Mouse (Mus musculus) erythroblast, embryonic 14.5 days (primary cell): Measurements from ENCODE around the gene Arrdc2. TPM values are rescaled to one million over a fixed set of nuclear protein-coding genes. Genes with fewer than 3 reads are reported as not detected.
A peak's percentile ranks its signal among the peaks of the same experiment; 100 is the strongest.

Experiments
- H3K27me3 ChIP-seq: 2 replicates; pipeline ENCODE4 v1.6.1; 2012; ENCODE audit warnings: inconsistent platforms; ENCODE audit not compliant: control insufficient read depth
- H3K36me3 ChIP-seq: 2 replicates; pipeline ENCODE4 v1.6.1; 2012; ENCODE audit warnings: mild to moderate bottlenecking, inconsistent platforms; ENCODE audit not compliant: control insufficient read depth
- H3K4me1 ChIP-seq: 2 replicates; pipeline ENCODE4 v1.6.1; 2012; ENCODE audit warnings: inconsistent platforms; ENCODE audit not compliant: control insufficient read depth
- H3K4me3 ChIP-seq: replicated peaks from 2 replicates; pipeline ENCODE3; 2012; ENCODE audit warnings: moderate library complexity, mild to moderate bottlenecking, inconsistent platforms
- H3K9me3 ChIP-seq: 2 replicates; pipeline ENCODE4 v1.6.1; 2012; ENCODE audit warnings: low read length, inconsistent platforms, mixed read lengths; ENCODE audit not compliant: control insufficient read depth
- GATA1 ChIP-seq: IDR thresholded peaks from 2 replicates; pipeline ENCODE4 v1.6.1; 2012; ENCODE audit warnings: low read length, inconsistent platforms, mixed read lengths
- TAL1 ChIP-seq: IDR thresholded peaks from 3 replicates; pipeline ENCODE4 v1.6.1; 2012; ENCODE audit warnings: low read length, inconsistent platforms, mixed read lengths
- polyA plus RNA-seq: library from polyadenylated mRNA; stranded (reverse); fragments of >175 nt; gene quantifications from 2 replicates; pipeline ENCODE4 v1.2.3, GENCODE M21; 2012

Gene Arrdc2
- polyA plus RNA-seq, 1 experiment = 50.4 TPM

DNA sequence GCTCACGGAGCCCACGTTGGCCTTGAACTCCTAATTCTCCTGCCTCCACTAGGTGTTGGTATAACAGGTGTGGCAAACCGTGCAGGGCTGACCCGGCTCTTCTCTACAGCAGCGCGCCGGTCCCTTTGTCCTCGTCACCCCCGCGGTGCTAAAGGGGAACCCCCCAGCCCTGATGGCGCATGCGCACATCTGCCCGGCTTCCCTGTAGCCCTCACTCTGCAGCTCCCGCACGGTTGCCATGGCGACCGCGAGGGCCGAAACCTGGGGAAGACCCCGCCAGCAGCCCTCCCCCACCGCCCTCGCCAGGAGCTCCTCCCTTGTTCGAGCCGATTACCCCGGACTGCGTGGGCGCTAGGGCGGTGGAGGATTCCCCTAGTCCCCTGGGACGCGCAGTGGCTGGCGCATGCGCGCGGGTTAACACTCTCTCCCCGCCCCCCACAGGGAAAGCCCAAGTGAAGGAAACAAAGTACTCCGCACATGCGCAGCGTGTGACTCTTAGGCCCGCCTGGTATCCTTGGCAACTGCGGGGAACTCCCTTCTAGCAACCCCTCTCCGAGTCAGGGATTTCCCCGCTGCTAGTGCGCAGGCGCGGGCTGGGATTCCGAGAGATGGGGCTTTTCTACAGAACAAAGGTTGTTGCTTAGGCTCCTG is 26.0 kb upstream of the Arrdc2 start:
- H3K4me1 ChIP-seq = peaks cover 70% of the 10 kb centered on the region
- peaks cover 19% of the 10 kb centered on the region for H3K9me3 ChIP-seq
- peaks cover 21% of the 10 kb centered on the region for H3K36me3 ChIP-seq
- H3K27me3 ChIP-seq = peaks cover 50% of the 10 kb centered on the region
- no peak for TF ChIP-seq TAL1
- no peak for TF ChIP-seq GATA1
- peak overlapping the region; percentile 85 for H3K4me3 ChIP-seq

DNA sequence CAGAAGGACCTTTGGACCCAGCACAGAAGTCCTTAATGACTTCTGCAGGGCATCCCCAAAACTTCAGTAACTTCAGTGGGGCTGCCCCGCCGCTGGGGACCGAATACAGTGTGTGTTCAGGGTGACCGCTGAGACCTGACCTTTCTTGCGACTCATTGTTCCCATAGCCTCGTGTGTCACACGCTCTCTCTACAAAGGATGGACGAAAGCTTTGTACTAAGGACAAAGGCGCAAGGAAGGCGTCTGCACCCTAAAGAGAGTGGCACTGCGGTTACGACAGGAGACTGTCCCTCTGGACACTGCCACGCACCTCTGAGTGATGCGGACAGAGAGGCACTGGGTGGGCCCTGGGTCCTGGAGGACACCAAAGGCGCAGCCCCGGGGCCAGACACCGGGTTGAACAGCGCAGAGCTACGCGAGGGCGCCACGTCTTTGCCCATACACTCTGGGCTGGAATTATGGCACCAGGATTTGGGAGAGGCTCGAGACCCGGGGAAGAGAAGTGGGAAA is 25.2 kb upstream of the Arrdc2 start:
- TF ChIP-seq GATA1 = no peak
- TF ChIP-seq TAL1 = no peak
- Histone ChIP-seq H3K4me3 (peak overlapping the region; percentile 85), H3K9me3 (peaks cover 19% of the 10 kb centered on the region), H3K36me3 (peaks cover 21% of the 10 kb centered on the region), H3K27me3 (peaks cover 55% of the 10 kb centered on the region), H3K4me1 (peaks cover 68% of the 10 kb centered on the region)

DNA sequence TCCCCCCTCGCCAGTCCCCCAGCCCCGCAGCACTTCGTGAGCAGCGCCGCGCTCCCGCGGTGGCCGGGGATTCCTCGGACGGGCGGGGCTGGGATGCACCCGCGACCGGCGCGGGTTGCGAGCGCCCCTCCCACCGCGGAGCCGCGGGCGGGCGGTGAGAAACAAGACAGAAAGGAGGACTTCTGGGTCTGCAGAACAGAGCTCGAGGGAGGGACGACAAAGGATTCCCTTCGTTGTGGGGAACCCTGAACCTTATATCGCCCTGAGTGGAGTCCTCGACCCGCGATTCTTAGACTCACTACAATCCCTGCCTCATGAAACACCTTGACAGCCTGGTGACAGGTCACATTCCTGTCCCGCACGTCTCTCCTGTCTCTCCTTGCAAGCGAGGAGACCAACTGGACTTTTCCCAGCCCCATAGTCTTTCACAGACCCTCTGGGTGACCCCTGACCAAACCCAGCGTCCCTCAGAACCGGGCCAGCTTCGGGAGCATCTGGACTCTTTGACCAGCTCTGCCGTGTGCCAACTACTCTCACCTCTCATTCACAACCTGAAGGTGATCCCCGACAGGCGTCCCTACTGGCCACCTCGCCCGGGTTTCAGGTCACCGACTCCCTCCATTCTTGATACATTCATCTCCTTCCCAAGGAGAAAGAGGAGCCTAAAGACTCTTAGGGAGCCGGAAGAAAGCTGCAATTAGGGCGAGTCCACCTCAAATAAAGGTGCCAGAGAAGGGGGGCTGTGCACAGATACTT is 24.6 kb upstream of the Arrdc2 start:
- H3K4me3 ChIP-seq = peak overlapping the region; percentile 85
- H3K27me3 ChIP-seq = peaks cover 61% of the 10 kb centered on the region
- no peak for TF ChIP-seq TAL1
- no peak for TF ChIP-seq GATA1
- peaks cover 19% of the 10 kb centered on the region for H3K9me3 ChIP-seq
- peaks cover 61% of the 10 kb centered on the region for H3K4me1 ChIP-seq
- H3K36me3 ChIP-seq = peaks cover 18% of the 10 kb centered on the region

DNA sequence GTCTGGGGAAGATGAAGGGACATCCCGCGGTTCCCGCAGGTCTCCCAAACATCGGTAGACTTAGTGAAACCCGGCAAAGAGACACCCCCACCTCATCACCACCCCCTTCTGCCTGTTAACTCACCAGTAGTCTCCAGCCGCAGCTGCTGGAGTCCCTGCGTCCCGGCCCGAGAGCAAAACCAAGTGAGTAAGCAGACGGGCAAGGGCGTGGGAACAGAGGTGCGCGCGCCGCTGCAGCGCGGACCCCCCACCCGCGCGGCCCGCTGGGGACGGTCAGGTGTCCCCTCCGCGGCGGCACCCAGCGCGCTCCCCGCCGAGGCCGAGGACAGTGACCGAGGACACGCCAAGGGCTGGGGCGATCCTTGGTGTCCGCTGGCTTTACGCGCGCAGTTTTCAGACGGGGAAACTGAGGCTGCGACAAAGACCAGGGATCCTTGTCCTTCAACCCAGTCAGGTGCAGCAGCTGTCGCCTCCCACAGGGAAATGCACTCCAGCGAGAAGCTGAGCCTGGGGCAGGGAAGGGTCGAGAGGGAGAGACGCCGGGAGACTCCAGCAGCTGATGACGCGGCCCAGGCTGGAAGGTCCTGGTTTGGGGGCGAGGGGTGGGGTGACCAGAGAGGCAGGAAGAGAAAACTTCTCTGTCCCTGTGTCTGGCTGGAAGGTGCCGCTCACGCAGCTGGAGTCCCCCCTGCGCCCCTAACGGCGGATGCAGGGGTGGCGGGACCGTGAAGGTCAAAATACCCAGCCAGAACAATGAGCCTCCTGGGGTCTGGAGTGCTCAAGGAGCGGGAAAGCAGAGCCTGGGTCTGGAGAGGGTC is 23.5 kb upstream of the Arrdc2 start, which contains the start of gene Kcnn1:
Gene Kcnn1 (minus strand): TSS at position 435 of the 818 bp plus-strand sequence.
- Histone ChIP-seq H3K36me3 (peaks cover 9% of the 10 kb centered on the region), H3K27me3 (peaks cover 61% of the 10 kb centered on the region), H3K4me3 (no peak within 1 kb of the TSS), H3K4me1 (peaks cover 59% of the 10 kb centered on the region), H3K9me3 (peaks cover 19% of the 10 kb centered on the region)
- TF ChIP-seq TAL1 = no peak

DNA sequence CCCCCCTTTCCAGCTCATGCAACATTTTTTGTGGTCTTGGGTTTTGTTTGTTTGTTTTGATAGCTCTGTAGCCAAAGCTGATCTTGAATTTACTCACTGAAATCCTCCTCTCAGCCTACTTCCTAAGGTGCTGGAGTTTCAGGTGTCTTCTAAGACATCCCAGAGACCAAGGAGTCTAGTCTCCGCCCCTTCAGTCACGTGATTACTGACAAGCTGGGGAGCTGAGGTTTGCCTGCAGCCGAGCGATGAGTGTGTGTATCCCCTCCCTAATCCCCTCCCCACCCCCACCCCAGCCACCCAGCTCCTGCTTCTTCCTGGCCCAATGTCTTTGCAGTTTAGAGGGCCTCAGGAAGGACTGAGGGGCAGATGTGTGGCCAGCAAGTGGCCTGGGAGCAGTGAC is 18.0 kb upstream of the Arrdc2 start:
- Histone ChIP-seq H3K36me3 (no peaks in the 10 kb centered on the region), H3K4me1 (peaks cover 28% of the 10 kb centered on the region), H3K9me3 (peaks cover 3% of the 10 kb centered on the region; the same call in 1 of the 2 replicates), H3K4me3 (no peak overlapping the region), H3K27me3 (peaks cover 53% of the 10 kb centered on the region)
- no peak for TF ChIP-seq TAL1
- TF ChIP-seq GATA1 = no peak

DNA sequence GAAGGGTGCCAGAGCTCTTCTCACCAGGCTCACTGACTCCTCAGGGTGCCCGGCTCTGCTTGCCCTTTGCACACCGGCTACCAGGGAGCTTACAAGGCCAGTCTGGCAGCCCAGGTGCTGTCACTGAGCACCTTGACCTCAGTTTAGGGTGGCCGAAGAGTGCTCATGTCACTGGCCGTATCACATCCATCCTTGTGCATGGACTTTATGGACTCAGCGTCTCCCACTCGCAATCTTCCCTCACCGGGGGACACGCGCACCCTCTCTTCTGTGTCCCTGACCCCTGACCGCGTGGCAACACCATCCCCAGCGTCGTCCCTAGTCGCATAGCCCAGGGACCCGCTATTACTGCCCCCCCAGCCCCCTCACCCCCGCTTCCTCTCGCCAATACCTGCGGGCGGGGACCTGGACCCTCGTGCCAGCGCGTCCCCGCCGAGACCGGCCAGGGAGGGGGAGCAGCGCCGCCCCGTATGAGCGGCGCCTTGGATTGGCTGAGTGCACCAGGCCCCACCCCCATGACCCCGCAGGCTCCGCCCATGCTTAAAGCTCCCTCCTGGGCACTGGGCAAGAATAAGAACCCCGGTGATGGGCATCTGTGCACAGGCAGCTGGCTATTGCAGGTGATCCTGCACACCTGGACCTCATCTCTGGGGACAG is 17.1 kb upstream of the Arrdc2 start:
- TF ChIP-seq GATA1 (no peak), TAL1 (no peak)
- Histone ChIP-seq H3K4me3 (peak overlapping the region; percentile 55), H3K36me3 (no peaks in the 10 kb centered on the region), H3K4me1 (peaks cover 34% of the 10 kb centered on the region), H3K9me3 (no peaks in the 10 kb centered on the region), H3K27me3 (peaks cover 46% of the 10 kb centered on the region)

DNA sequence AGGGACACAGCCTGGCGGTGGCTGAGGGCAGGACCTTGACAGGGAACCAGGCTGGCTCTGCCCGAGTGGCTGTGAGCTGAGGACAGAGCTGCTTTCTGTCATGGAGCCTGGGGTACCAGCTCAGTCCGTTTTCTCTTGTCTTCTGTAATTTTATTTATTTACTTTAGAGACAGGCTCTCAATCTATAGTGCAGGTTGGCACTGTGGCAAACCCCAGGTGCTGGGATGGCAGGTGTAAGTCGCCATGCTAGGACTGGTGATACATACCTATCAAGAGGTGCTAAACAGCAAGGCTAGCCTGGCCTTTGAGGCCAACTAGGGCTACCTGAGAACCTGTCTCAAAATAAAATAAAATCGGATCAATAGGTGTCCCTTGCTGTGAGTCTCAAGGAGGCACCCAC is 16.5 kb upstream of the Arrdc2 start:
- Histone ChIP-seq H3K36me3 (no peaks in the 10 kb centered on the region), H3K4me3 (no peak overlapping the region), H3K27me3 (peaks cover 40% of the 10 kb centered on the region), H3K9me3 (no peaks in the 10 kb centered on the region), H3K4me1 (peaks cover 40% of the 10 kb centered on the region)
- TF ChIP-seq GATA1 = no peak
- TF ChIP-seq TAL1 = no peak

DNA sequence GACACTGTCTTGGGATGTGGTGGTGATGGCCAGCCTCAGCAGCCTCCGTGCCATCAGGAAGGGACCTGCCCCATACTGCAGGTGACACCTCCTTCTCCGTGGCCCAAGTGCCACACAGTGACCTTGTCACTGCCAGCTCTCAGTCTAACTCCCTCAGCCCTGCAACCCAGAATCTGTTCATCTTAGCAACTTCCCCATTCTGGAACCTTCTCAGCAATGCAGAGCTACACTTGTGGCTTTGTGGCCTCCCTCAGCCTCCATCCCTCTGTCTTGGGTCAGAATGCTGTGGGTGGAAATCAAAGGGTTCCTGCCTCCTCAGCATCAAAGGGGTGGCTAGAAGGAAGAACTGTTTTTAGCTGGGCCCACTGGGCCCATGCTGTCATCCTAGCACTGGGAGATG is 14.3 kb upstream of the Arrdc2 start:
- H3K27me3 ChIP-seq = peaks cover 26% of the 10 kb centered on the region
- TF ChIP-seq TAL1 = no peak
- TF ChIP-seq GATA1 = no peak
- H3K36me3 ChIP-seq = no peaks in the 10 kb centered on the region
- H3K4me1 ChIP-seq = peaks cover 49% of the 10 kb centered on the region
- H3K9me3 ChIP-seq = no peaks in the 10 kb centered on the region
- no peak overlapping the region for H3K4me3 ChIP-seq
